Mouse (Mus musculus) adrenal gland, postnatal 4 days (tissue): ENCODE results near the gene Rpl13. TPM values are rescaled to one million over a fixed set of nuclear protein-coding genes. Genes with fewer than 3 reads are reported as not detected.

Experiments used
- DNase-seq, 2 experiments: peaks; one replicate each; pipeline ENCODE4 v3.0.0; 2021 to 2022; ENCODE audit warnings: low spot score in 2 of 2, mixed read lengths in 2 of 2
- total RNA-seq, 2 experiments: library from RNA; stranded (reverse); gene quantifications; 2 replicates each; pipeline ENCODE4 v1.2.3; 2021

Gene Rpl13
- total RNA-seq, 2 experiments from 2014 or later, result 895 to 902 TPM

DNA sequence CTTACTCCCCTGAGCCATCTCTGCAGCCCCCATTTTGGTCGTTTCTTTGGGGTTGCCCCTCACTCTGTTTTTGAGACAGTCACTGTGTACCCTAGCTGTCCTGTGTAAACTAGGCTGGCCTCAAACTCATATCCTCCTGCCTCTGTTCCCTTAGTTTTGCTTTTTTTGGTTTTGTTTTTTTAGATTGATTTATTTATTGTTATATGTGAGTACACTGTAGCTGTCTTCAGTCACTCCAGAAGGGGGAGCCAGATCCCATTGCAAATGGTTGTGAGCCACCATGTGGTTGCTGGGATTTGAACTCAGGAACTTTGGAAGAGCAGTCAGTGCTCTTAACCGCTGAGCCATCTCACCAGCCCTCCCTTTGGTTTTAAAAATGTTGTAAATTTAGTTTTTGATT lies 4.4 kb downstream of the Rpl13 start:
- no peak for DNase-seq

DNA sequence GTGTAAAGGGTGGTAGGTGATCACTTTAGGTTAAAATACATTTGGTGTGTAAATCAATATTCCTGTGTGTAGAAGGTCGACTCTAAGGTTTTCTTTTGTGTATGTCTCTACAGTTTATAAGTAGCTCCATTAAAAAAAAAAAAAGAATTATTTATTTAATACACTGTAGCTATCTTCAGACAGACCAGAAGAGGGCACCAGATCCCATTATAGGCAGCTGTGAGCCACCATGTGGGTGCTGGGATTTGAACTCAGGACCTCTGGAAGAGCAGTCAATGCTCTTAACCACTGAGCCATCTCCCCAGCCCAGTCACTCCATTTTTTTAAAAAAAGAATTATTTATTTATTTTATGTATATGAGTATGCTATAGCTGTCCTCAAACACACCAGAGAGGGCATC lies 5.9 kb downstream of the Rpl13 start:
- DNase-seq, result no peak

DNA sequence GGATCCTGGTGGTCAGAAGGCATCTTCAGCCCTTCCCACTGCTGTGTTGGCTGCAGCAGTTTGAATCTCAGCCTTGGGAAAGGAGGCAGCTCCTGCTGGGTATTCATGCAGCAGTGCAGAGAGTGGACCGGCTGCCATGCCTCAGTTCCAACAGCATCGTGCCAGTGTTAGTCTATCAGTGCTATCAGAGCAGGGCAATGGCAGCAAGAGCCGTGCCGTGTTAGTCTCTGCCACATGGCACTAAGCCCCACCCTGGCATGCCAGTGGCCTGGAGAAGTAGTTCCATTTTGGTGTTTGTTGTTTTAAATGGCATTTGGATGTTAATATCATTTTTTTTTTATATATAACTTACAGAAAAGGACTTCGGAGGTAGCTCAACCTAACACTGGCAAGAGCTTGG lies 6.8 kb downstream of the Rpl13 start:
- no peak for DNase-seq

DNA sequence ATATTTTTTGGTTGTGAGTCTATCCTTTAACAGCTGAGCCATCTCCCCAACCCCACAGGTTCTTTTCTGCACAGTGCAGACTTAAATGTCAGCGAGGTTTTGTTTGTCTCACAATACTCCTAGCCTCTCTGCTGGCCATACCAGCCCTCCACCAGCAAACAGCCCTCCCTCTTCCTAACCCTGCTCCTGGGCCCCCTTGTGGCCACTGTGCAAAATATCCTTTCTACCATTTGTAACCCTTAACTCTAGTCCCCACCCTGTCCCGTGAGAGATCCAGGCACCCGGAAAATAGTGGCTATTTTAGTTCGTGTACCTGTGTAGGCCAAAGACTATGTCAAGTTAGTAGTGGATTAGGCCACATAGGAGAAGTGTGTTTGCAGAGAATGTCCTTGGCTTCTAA lies 8.5 kb downstream of the Rpl13 start:
- DNase-seq, result peak in 1 of 2 experiments; percentile 29

DNA sequence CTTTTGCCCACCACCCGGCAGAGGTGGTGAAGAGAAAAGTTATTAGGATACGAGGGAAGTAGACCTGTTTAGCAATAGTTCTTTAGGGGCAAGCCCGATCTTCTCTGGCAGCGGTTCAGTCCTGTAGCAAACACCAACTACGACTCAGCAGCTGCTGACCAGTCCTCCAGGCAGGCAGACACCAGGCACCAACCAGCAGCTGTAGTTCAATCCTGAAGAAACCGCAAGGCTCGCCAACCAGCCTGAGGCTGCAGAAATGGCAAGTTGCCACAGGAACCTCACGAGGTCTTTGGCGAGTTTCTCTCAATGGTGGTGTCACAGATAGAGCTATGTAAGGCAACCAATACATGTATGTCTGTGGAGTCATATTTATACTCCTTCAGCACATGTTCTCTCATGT lies 10.7 kb downstream of the Rpl13 start:
- DNase-seq, result no peak

DNA sequence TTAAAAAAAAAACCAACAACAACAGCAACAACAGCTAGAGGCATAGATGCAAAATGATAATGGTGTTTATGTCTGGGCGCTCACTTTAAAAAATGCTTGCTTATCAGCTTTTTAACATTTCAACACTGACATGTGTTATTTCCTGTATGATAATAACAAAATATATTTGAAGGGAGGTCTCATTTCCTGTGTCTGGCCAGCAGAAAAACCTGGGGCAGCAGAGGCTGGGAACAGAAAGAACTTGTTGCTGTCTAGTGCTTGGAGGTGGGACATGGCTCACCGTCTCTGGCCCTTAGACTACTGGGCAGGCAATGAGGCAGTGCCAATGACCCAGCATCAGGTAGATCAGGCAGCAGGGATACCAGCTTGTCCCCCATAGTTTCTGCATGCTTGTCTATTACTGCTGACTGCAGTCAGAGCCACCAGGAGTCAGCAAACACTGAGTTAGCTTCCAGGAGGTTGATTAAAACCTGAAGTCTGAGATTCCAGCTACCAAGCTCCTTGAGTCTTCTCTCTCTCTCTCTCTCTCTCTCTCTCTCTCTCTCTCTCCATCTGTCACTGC lies 11.8 kb downstream of the Rpl13 start:
- no peak for DNase-seq

DNA sequence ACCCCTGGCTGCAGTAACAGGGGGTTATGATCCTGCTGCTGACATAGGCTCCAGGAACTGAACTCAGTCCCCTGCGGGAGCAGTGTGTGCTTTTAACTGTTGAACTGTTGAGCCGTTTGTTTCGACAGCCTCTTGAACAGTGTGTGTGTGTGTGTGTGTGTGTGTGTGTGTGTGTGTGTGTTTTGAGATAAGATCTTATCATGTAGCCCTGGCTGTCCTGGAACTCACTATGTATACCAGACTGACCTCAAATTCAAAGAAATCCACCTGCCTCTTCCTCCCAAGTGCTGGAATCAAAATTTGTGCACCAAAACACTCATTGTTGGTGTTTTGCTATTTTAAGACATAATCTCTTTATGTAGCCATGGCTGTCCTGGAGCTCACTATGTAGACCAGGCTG lies 12.5 kb downstream of the Rpl13 start:
- DNase-seq, result no peak

DNA sequence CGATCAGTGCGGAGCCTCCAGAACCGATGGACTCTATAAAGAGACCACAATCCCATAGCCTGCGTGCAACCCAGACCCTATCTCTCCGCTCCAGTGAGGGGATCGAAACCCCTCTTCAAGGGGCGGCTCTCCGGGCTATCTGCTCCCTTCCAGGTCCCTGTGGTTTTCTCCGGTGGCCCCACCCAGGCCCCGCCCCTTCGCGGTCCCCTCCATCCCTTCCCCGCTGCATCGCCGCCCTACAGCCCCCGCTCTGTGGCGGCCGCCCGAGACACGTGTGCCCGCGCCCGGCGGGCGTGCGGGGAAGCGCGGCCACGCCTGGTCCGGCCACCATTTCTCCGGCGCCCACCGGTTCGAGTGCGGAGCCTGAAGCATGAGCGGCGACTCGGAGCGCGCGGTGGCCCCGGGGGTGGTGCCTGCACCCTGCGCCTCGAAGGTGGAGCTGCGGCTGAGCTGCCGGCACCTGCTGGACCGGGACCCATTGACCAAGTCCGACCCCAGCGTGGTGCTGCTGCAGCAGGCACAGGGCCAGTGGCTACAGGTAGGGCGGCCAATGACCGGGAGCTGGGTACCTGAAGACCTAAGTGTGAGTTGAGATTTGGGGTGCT lies 15.1 kb downstream of the Rpl13 start, which contains the start of gene Cpne7:
Cpne7 (plus strand) TSS at position 248 of the 605 bp plus-strand sequence.
- no peak for DNase-seq

DNA sequence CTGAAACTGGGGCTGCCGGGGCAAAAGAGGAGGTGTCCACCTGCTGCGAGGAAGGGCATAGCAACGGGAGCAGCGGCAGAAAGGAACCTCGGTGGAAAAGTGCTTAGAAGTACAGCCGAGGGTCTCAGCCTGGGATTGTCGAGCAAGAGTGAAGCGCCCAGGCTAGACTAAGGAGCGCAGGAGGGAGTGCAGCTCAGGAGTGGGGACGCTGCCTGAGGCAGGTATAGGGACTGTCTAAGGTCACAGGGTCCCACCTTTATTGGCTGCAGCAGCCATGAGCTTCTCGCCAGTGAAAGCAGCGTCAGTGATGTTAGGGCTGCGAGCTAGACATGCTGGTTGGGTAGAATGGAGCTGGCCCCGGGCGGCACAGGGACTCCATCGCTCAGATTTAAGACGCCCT lies 15.6 kb downstream of the Rpl13 start:
- no peak for DNase-seq

DNA sequence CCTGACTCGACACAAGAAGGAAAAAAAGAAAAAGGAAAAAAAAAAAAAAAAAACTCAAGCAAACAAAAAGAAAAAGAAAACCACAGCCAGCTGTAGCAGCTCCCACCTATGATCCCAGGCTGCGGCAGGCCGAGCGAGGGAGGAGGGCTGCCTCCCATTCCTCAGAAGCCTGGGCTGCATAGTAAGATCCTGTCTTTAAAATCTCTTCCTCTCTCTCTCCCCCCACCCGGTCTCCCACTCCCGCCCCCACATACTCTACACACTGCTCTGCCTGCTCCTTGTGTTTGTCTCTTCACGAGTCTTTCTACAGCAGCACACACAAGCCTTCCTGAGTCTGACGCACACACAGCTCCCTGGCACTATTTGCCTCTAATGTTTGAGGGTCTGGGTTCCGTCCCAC lies 19.9 kb downstream of the Rpl13 start:
- no peak for DNase-seq

DNA sequence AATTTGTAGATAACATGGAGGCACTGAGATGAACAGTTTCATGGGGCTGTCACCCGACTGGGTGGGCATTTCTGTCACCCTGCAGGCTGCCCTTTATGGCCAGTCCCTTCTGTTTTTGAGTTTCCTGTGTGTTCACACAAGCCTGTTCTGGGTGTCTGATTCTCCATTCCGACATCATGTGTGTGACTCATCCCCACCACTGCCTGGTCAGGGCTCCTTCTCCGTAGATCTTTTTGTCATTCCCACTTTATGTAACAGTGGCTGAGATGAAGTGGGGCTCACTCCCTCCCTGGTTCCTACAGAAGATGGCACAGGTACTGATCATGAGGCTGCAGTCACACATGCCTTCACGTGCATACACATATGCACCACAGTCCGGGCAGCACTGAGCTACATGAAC lies 20.5 kb downstream of the Rpl13 start:
- DNase-seq, result no peak

DNA sequence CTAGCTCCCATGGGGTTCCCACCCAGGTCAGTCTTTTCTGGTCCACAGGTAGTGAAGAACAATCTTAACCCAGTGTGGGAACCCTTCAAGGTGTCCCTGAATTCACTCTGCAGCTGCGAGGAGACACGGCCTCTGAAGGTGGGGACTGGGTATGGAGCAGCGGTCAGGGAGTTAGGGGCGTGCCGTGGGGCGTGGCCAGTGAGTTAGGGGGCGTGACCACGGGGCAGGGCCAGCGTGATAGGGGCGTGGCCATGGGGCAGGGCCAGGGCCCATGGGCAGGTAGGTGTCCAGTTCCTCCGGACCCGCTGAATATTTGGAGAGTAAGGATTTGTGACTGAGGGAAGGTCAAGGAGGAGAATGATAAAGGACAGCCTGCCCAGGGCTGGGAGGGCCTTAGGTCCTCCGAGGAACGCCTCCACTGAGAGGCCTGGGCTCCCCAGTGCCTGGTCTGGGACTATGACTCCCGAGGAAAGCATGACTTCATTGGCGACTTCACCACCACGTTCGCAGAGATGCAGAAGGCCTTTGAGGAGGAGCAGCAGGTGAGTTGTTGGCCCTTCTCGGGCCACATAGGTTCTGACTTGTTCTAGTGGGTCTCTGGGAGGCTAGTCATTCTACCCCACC lies 24.2 kb downstream of the Rpl13 start:
- DNase-seq, result no peak

DNA sequence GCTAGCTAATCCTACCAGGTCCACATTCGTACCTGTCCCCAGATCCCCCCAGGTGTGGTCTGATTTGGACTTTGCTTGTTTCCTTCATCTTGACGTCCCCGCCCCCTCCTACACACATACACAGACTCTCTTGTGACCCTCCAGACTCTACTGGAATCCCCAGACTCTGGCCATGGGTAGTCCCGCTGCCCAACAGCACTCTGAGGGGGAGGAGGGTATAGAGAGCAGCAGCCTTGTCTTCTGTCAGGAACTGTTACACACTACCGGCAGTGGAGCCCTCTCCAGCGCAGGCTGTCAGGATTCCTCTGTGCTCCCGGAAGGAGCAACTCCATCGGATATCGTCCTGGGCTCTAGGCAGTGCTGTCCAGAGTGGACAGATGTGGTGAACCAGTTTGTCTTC lies 28.9 kb downstream of the Rpl13 start:
- no peak for DNase-seq

DNA sequence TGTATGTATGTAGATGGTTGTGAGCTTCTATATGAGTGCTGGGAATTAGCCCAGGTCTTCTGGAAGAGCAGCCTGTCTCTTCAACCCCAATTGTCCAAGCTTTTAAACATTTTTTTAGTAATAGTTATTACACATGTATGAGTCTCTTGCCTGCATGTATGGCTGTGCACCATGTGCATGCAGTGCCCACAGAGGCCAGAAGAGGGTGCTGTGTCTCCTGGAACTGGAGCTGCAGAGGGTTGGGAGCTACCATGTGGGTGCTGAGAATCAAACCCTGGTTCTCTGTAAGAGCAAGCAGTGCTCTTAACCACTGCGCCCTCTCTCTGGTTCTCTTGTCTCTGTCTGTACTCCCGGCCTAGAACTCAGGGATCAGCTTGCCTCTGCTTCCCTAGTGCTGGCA lies 30.8 kb downstream of the Rpl13 start:
- no peak for DNase-seq

DNA sequence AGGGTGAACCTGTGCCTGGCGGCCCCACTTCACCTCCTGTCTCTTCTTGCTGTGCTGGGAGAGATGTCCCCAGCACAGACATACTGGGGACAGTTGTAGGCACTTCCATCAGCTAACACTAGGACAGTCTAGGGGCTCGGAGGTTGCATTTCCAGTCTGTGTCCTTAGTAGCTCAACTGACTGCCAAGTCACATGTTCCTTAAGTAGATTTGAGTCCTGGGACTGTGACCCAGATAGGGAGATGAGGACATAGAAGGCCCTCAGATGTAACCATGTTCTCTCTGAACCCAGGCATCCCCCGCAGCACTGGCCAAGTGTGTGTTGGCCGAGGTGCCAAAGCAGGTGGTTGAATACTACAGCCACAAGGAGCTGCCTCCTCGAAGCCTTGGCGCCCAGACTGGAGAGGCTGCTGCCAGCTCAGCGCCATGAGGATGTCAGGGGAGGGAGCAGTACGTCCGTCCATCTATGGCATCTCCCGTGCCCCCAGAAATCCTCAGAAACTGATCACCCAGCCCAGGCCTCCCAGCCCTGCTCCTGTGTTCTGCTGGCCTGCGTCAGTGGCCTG lies 32.1 kb downstream of the Rpl13 start:
- no peak for DNase-seq

DNA sequence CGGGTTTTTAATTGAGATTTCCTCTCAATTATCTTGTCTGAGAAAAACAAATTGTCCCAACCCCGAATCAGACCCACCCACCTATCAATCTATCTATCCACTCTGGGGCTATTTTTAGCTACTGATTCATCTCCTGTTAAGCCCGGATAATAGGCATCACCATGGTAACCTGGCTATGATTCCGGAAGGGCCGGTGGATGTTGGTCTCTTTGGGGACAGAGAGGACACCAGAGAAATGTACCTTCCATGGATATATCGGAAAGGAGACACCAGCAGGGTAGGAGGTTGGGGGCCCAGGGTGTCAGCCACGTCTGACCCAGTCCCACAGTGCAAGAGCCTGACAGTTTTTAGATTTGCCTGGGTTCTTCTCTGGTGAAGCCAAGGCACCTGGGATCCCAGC lies 33.3 kb downstream of the Rpl13 start:
- no peak for DNase-seq

DNA sequence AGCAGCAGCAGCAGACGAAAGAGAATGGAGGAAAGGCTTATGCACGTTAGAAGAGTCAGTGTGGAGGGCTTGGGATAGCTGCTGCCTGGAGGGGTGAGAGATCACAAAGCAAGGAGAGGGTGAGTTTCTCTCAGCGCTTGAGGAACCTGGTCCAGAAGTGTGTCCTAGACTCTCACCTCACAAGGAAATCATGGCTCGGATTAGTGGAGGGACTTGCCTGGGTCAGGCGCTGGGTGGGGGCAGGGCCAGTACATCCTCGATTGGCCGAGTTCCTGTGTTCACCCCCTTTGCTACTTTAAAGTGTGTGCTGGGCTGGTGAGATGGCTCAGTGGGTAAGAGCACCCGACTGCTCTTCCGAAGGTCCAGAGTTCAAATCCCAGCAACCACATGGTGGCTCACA lies 33.7 kb downstream of the Rpl13 start:
- DNase-seq, result no peak

DNA sequence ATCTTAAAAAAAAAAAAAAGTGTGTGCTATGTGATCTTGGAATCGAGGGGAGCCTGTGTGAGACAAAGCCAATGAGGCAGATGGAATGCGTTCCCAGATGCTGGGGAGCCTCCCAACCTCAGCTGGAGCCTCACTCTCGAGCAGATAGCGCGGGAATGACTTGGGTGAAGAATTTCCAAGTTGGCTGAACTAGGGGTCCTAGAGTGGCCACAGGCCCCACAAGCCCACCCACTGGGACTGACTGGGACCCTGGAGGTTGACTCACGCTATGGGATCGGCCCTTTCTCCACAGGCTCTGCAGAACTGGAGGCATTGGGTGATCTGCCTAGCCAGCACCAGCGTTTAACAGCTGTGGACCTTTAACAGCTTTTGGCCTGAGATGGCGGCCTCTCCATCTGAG lies 34.1 kb downstream of the Rpl13 start:
- DNase-seq, result no peak

DNA sequence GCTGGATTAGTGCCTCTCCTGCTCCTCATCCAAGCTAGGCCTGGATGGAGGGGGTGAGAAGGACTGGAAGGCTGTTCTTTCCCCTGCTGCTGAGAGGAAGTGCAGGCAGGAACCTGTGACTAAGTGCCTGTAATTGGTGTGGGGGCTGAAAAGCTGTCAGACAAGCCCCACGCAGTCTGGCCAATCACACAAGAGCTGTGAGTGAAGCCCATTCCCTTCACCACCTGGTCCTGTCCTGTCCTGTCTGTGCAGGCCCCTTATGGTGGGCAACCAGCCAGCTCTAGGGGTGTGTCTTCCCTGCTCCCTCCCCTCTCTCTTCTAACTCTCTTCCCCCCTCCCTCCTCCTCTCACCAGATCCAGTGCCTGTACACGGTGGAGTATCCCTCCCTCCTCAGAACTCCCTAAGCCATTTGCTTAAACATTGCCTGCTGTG lies 35.5 kb downstream of the Rpl13 start:
- no peak for DNase-seq

DNA sequence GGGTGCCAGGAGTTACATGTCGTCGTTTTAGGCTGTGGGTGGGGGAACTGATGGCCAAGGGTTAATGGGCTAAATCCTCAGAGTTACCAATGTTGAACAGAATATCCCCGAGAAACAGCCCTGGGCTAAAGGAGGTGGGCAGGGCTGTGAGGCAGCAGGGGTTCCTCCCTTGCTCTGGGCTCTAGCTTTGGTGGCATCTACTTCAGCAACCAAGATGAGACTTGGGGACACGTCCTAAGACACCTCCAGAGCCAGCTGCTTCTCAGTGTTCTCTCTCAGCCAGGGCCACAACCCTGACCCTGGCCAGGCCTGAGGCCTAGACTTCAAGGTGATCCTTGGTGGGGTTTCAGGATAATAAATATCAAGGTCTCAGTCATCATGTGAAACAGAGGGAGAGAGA lies 36.6 kb downstream of the Rpl13 start:
- DNase-seq, result no peak

DNA sequence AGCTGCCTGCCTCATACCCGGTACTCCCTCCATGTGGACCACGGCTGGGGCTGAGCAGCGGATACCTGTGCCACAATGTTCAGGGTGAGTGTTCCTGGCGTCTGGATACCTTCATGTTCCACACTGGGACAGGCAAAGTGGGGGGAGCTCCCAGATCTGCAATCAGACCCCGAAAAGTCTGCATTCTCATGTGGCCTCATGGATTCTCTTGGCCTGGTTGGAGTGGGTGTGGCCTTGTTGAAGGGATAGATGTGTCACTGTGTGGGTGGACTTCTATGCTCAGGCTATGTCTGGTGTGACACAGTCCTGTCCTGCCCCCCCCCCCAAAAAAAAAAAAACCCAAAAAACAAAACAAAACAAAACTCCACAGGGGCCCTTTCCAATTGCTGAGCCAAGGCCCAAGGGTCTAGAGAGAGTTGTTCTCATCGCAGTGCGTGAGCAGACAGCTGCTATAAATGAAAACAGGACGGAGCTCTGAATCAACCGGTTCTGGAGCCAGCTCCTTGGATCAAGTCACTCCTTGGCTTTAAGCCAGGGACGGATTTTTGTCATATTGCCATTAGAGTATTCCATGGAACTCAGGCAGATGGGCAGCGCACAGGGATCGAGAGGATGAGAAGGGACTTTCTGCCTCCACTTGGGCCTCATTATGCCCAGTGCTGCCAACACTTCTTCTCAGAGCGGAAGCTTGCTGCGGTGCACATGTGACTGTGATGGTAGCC lies 39.8 kb downstream of the Rpl13 start:
- peak in 1 of 2 experiments; percentile 60 for DNase-seq

DNA sequence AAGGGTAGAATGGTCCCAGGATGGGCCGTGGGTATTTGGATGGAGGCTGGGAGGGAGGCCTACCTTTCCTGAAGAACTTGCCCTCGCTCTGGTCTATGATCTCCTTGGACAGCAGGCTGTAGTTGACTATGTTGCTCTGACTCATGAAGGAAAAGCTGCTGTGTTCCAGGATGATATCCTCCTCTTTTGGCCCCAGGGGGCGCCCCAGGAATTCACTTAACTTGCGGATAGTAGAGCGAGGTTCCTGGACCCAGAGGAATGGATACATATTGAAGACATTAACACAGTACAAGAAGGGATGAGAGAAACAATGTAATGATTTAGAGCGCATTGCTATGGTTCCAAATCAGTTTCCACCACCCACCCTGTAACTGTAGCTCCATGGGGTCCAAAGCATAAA lies 43.1 kb downstream of the Rpl13 start:
- no peak for DNase-seq
